Mouse (Mus musculus): ENCODE measurements at regions not wholly inside any gene's neighbourhood (a gene's known extent, or its start where the extent isn't known, plus 50 kb on each side); places are given as distances from the start of the nearest gene placed in this dataset.
A peak's percentile ranks its signal among the peaks of the same experiment; 100 is the strongest.

- DNase-seq (ENCODE audit: low spot score in 2 of 2), result no peak
Measured at GRCm38 (mm10) chr12:21492549-21493291, 75.3 kb upstream of the Ywhaq start.

- no peak for DNase-seq (ENCODE audit: low spot score in 2 of 2)
Measured at GRCm38 (mm10) chr12:21481644-21482043, 64.2 kb upstream of the Ywhaq start.

- DNase-seq (ENCODE audit: low spot score in 2 of 2), result no peak
Measured at GRCm38 (mm10) chr12:21480226-21480625, 62.8 kb upstream of the Ywhaq start.

GRCm38 (mm10) chr12:21479251-21479650 lies 61.8 kb upstream of the Ywhaq start:
- DNase-seq (ENCODE audit: low spot score in 2 of 2), result no peak

- no peak for DNase-seq (ENCODE audit: low spot score in 2 of 2)
Measured at GRCm38 (mm10) chr12:21476516-21476915, 59.1 kb upstream of the Ywhaq start.

GRCm38 (mm10) chr12:21472951-21473710 lies 55.7 kb upstream of the Ywhaq start:
- DNase-seq (ENCODE audit: low spot score in 2 of 2), result no peak

GRCm38 (mm10) chr12:21472487-21472886 lies 55.0 kb upstream of the Ywhaq start:
- peak; percentile 39 to 52 for DNase-seq (ENCODE audit: low spot score in 2 of 2)

GRCm38 (mm10) chr12:21471986-21472385 lies 54.5 kb upstream of the Ywhaq start:
- DNase-seq (ENCODE audit: low spot score in 2 of 2), result no peak

GRCm38 (mm10) chr12:21470286-21470685 lies 52.8 kb upstream of the Ywhaq start:
- no peak for DNase-seq (ENCODE audit: low spot score in 2 of 2)

Measured in left cerebral cortex, adult 18-20 months (tissue).